Mouse (Mus musculus) thymus, postnatal 14 days (tissue): ENCODE results near the gene Smok2b.
"Not testable (repeated sequence)": the region's sequence is repeated elsewhere in the genome, so short reads cannot be mapped to it uniquely, and the experiment has no call there.

Experiments used
- DNase-seq: peaks from one replicate; pipeline ENCODE4 v3.0.0; 2021

Gene Smok2b

DNA sequence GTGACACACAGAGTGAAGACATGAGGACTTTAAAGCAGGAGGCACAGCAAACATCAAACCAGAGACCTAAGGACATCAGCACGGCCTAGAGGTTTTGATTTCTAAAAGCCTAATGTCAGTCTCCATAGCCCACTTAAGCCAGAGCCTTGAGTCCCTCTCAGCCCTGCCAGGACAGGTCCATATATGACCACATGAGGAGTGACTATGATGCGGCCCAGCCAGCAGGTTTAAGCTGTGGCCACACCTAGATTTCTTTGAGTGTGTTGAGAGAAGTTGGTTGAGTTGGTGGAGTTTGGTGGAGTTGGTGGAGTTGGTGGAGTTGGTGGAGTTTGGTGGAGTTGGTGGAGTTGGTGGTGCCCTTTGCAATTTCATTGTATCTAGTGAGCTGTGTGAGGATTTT, at the start of gene Smok2b:
TSS of gene Smok2b (plus strand) at position 301 of the 400 bp plus-strand sequence.
- DNase-seq, result not testable (repeated sequence)

- not testable (repeated sequence) for DNase-seq
Observed at GRCm38 (mm10) chr17:13180491-13180890, 49.6 kb upstream of the Smok2b start.

DNA sequence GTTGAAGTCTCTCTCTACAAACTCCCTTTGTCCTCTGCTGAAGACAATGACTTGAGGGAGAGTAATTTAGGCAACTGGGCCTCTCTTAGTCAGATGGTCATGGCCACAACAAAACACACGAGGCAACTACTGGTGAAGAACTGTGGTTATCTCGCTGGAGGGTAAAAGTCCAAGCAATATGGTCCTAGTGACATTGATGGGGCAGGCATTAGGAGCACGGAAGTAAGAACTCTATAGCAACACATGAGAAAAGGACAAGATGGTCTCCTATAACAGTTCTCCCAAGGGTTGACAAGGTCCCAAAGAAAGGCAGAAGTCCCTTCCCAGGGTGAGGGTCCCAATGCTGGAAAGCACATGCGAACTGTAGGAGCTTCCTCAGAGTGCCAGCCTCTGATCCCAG, 47.3 kb upstream of the Smok2b start:
- not testable (repeated sequence) for DNase-seq

DNA sequence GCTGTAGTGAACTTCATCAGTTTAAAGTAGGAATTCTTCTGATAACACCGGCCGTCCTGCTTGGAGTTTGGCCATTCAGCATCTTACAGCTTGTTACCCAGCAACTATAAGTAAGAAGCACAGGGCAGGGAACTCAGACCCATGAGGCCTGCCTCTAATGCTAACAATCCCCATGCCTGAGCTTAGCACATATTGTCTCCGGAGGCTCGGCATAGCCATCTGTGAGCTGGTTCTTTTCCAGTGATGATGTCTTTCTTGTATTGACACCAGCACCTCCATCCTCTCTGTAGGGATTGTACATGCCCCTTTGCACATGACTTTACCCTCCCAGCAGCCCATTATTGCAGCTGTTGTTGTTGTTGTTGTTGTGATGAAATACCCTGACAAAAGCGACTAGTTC, 45.5 kb upstream of the Smok2b start:
- DNase-seq, result not testable (repeated sequence)

DNA sequence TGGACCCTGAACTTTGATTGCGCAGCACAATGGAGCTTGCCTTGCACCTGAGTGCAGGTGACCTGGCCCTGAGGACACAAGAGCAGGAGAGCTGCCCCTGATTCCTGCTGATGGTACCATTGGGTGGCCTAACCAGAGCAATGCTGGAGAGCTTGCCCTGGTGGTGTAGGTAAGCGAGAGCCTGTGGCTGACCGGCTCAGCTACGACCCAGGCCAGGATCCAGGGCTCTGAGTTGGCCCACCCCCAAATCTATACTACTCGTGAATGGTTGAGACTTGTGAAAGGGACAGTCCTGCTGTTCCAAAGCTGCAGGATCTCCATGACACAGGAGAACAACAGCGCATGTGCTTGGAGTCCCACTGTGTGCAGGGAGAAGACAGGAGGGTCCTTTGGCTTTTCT, 43.5 kb upstream of the Smok2b start:
- DNase-seq, result not testable (repeated sequence)

DNA sequence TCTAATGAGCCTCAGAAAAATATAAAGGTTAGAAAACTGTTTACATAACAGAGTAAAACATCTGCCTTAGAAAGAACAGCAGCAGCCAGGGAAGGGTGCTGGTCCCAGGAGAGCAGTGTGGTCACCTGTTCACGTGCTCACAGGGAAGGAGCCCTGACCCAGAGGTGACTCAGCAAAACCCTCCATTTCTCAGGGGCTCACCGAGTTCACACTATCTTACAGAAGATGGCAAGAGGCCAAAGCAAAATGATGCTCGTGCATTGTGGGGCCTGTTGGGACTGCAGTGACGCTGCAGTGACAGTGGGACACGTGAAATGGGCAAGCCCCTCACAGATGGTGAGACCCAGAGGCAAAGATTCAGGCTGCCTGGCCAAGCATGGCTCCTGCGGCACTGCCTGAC, 42.4 kb upstream of the Smok2b start:
- not testable (repeated sequence) for DNase-seq

GRCm38 (mm10) chr17:13188846-13189245, 41.2 kb upstream of the Smok2b start:
- DNase-seq, result not testable (repeated sequence)

DNA sequence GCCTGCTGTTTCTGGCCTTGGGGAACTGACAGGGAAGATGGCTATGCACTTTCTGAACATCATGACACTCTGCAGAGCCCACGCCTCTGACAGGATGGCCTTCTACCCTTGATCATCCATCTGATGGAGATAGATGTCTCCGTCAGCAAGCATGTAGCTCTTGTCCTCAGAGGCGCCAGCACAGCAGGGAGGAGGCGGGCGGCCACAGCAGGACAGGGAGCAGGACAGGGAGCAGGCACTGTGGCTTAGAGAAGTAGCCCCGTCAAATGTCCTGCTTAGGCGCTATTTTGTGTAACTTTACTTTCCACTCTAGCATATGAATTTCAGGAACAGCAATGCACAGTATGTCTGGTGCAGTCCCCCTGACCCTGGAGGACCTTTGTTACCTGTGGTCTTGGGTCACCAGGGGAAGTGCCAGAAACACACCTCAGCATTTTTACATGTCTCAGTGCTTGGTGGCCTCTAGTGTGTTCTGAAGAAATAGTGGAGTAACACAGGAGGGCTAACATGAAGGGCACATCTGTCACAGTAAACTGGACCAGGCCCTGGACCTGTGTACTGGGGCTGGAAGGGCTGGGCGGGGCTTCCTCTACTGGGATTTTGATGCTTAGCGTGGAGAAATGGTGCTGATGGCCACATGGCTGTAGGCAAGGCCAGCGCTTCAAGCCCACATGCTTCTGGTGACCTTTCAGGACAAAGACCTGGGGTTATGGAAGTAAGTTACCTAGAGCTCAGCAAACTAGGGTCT, 39.0 kb upstream of the Smok2b start:
- DNase-seq, result not testable (repeated sequence)

DNA sequence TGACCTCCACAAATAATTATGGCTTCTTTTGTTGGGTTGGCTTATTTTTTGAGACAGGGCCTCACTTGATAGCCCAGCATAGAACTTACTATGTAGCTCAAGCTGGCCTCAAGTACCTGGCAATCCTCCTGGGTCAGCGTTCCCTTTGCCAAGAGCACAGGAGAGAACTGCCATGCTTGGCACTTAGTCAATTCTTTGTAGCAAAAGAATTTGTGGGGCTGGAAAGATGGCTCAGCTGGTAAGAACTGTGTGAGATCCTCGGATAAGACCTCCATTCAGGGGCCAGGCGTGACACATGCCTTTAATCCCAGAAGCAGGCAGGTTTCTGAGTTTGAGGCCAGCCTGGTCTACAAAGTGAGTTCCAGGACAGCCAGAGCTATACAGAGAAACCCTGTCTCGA, 33.6 kb upstream of the Smok2b start:
- DNase-seq, result not testable (repeated sequence)

DNA sequence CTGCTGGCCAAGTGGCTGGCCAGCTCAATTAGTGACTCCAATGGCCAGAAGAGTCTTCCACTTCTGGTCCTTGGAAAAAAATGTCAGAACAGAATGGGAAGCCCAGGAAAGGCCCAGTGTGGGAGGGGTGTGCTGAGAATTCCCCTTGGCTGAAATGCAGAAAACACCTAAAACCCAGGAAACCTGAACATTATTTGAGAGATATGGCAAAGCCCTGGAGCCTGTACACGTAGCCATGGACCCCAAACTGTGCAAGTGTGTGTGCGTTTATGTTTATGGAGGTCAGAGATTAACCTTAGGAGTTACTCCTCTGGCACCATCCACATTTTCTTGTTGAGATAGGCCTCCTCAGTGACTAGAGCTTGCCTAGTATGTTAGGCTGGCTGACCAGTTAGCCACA, 31.2 kb upstream of the Smok2b start:
- DNase-seq, result not testable (repeated sequence)

GRCm38 (mm10) chr17:13199880-13200409, 30.1 kb upstream of the Smok2b start:
- not testable (repeated sequence) for DNase-seq

GRCm38 (mm10) chr17:13201551-13201950, 28.5 kb upstream of the Smok2b start:
- not testable (repeated sequence) for DNase-seq

DNA sequence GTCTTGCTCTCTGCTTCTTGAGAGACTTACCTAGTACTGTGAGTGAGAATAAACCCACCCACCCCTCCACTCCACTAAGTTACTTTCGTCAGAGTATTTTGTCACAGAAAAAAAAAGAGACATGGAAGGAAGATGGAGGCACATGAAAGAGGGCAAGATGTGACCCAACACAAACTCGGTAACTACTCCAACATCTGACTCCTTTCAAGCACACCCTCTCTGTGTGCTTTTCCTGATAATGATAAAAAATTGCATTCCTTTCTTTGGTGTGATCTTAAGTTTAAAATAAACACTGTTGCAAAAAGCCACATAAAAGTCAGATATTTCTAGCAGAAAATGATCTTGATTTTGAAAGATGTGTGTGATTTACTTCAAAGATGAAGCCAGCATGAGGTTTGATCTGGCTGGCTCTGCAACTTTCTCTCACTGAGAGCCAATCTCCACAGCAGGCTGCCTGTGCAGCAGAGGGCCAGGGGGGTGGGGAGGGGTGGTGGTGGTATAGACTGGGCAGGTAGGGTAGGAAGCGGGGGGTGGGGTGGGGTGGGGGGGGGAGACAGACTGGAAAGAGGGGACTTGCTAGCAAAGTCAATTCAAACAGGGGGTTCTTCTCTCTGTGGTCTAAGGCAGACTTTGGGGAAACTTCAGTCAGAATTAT, 27.5 kb upstream of the Smok2b start:
- DNase-seq, result not testable (repeated sequence)

DNA sequence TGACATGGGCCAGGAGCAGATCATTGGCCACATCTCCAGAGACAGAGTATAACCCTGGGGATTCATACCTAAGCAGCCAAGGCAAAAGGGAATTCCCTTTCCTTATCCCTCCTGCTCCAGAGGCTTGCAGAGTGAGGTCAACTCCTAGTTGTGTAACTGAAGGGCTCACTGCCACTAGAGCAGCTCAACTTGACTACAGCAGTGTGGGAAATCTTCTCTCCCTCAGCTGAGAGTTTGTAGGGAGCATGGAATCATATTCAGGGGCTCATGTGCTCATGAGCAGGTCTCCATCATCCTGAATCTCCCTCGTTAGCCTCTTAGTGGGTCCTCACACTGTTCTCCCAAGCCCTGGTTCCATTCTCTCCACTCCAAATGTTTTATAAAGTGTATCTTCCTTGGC, 24.8 kb upstream of the Smok2b start:
- DNase-seq, result not testable (repeated sequence)

- no peak for DNase-seq
Observed at GRCm38 (mm10) chr17:13206491-13206890, 23.6 kb upstream of the Smok2b start.

DNA sequence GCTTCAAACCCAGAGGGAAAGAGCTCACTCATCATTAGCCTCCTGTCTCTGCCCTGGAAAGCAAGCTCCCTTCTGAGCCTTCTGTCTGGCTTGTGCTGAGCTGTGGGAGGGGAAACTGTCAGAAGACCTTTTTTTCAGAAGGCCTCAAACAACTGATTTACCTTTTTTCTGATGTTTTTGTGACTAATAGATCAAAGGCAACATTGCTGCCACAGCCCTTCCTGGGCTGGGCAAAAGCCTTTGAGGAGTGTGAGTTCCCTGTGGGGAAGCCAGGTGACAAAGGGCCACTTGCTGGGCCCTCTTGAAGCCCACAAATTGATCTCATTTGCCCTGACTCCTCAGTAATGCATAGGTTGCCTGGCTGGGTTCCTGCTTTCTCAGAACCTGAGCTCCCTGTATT, 21.6 kb upstream of the Smok2b start:
- DNase-seq, result not testable (repeated sequence)

- no peak for DNase-seq
Observed at GRCm38 (mm10) chr17:13212136-13212850, 17.8 kb upstream of the Smok2b start.

GRCm38 (mm10) chr17:13214169-13214568, 15.9 kb upstream of the Smok2b start:
- no peak for DNase-seq

GRCm38 (mm10) chr17:13215595-13215994, 14.5 kb upstream of the Smok2b start:
- no peak for DNase-seq

DNA sequence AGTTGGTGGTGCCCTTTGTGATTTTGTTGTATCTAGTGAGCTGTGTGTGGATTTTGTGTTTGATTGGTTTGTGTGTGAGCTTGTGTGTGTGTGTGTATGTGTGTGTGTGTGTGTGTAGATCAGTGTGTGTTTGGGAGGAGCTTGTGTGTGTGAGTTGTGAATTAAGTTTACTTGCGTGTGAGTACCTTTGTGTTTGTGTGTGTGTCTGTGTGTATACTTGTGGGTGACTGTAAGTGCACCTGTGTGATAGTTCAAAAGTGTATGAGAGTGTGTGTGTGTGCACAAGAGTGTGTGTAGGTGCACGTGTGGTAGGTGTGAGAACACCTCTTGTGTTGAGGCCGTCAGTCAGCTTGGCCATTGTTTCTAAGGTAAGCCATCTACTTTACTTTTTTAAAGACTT, 9.2 kb upstream of the Smok2b start, which contains the start of gene Smok2a:
TSS of gene Smok2a (plus strand) at position 301 of the 400 bp plus-strand sequence.
- no peak for DNase-seq

- DNase-seq, result not testable (repeated sequence)
Observed at GRCm38 (mm10) chr17:13221921-13222320, 8.1 kb upstream of the Smok2b start.

DNA sequence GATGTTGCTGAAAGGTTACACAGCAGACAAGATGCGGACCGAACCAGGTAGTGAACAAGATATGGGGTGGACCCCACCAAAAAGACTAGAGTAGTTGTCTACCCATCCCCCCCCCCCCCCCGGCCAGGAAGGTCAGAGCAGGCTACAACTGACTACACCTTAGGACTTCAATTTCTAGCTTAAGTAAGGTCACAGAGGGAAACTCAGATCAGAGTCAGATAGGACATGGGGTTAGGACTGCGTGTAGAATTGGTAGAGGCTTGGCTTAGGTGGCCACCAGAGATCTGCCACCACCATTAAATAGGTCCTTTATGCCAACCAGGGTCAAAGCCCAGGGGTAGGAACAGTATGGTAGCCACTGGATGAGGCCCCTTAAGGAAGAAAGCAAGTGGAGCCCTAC, 9.4 kb downstream of the Smok2b start:
- DNase-seq, result not testable (repeated sequence)
